33 mouse cellular contexts compared by ENCODE assay signal in the genomic region with DNA sequence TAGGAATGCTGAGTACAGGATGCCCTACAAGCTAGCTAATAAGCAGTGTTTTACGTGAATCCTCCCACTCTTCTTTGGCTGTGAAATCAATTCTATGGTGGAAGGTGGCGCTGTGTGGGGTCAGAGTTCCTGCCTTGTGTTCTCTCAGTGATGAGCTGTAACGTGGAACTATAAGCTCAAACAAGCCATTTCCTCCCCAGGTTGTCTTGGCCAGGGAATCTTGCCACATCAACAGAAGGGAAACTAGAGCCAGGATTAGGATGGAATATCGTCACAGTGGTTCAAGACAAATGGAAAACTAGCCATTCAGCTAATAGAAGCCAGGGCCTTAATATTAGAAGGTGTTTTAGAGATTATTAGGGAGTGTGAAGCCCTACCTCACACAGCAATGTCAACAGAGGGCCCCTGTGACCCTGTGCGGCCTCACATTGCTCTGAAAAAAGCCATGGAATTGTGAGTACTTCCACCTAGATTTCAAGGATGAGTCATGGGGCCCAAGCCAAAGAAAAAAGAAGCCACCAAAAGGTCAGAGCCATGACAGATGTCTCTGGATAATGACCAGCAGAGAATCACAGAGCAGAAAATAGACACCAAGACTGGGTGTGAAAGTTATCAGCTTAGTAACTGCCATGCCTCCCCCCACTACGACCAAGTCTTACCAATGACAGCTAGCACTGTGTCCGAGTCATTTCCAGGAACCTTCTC. TPM values are rescaled to one million over a fixed set of nuclear protein-coding genes. Genes with fewer than 3 reads are reported as not detected.
DNase-seq lines count a peak whose midpoint lies in the region; ATAC-seq and TF ChIP-seq lines count a peak whose summit lies in the region.
"Had no signal": no experiment of that assay in that cellular context is flagged by ENCODE, and none has a peak within 500 bp of the region (broad histone marks: within the 10 kb centered on the region; RNA-seq: fewer than 3 reads in every experiment).

No protein-coding gene starts in this region.

- WGBS in cerebellum, adult 2 months = 32% methylated on average over 7 of the region's 7 CpGs
- 77% methylated on average over 7 of the region's 7 CpGs for WGBS in hindbrain, embryonic 11.5 days

- H3K36me3 ChIP-seq in hindbrain, embryonic 11.5 days (ENCODE audit: control insufficient read depth, insufficient read depth, low read length) = no peaks in the 10 kb centered on the region
- H3K36me3 ChIP-seq: G1E; heart, embryonic 15.5 days; limb, embryonic 12.5 days; liver, embryonic 12.5 days; midbrain, embryonic 10.5 days; neural tube, embryonic 15.5 days; stomach, embryonic 15.5 days had no signal

- no peak overlapping the region for H3K4me3 ChIP-seq in cerebellum, adult 2 months (replicated peaks; ENCODE audit: insufficient read depth, low read depth, low read length)
- no peak overlapping the region for H3K4me3 ChIP-seq in hindbrain, embryonic 11.5 days (ENCODE audit: low read depth, low read length)
- H3K4me3 ChIP-seq: heart, embryonic 15.5 days; layer of hippocampus, adult 2 months; limb, embryonic 12.5 days; liver, embryonic 12.5 days; midbrain, embryonic 10.5 days; myocyte; neural tube, embryonic 15.5 days; stomach, embryonic 15.5 days had no signal

- TF ChIP-seq POLR2A in cerebellum, adult 2 months (IDR thresholded peaks at IDR 0.05; ENCODE audit: borderline replicate concordance, insufficient read depth, low read length) = no peak

- 0 out of 2 replicates have a peak overlapping the region, but pooled peaks have one; percentile 34 for H3K27ac ChIP-seq in cerebellum, adult 2 months (ENCODE audit: insufficient read depth, low read length)
- no peak overlapping the region for H3K27ac ChIP-seq in hindbrain, embryonic 11.5 days (ENCODE audit: low read depth, low read length)
- H3K27ac ChIP-seq: heart, embryonic 15.5 days; hindbrain, embryonic 14.5 days; kidney, postnatal 0 days; layer of hippocampus, adult 2 months; limb, embryonic 12.5 days; liver, embryonic 12.5 days; midbrain, embryonic 10.5 days; neural tube, embryonic 15.5 days; stomach, embryonic 15.5 days had no signal

- H3K27me3 ChIP-seq in cerebellum, adult 2 months (ENCODE audit: control insufficient read depth, insufficient read depth, low read length) = no peaks in the 10 kb centered on the region; the same call in 1 of the 2 replicates
- H3K27me3 ChIP-seq in hindbrain, embryonic 11.5 days (ENCODE audit: control insufficient read depth, insufficient read depth, low read length) = no peaks in the 10 kb centered on the region
- H3K27me3 ChIP-seq: CH12.LX; heart, embryonic 15.5 days; limb, embryonic 12.5 days; liver, embryonic 12.5 days; neural tube, embryonic 15.5 days; Patski; stomach, embryonic 15.5 days had no signal

- no peak overlapping the region for H3K9ac ChIP-seq in hindbrain, embryonic 11.5 days (ENCODE audit: low read depth, low read length)
- H3K9ac ChIP-seq: heart, embryonic 15.5 days; hindbrain, embryonic 14.5 days; limb, embryonic 12.5 days; liver, embryonic 12.5 days; neural tube, embryonic 15.5 days; stomach, embryonic 15.5 days had no signal

- no peak for TF ChIP-seq CTCF in cerebellum, adult 2 months (IDR thresholded peaks at IDR 0.05; ENCODE audit: borderline replicate concordance, insufficient read depth, low read depth, low read length)

- peak; percentile 18 for DNase-seq in gastrocnemius, adult 18-20 months (ENCODE audit: low spot score)
- DNase-seq in gastrocnemius, postnatal 10 days = no peak
- peak; percentile 53 for DNase-seq in adrenal gland, postnatal 14 days
- DNase-seq in cerebellum, adult 2 months = peak; percentile 41 to 77
- DNase-seq in cerebellum, postnatal 36 days = peak; percentile 11 to 51
- DNase-seq in frontal cortex, postnatal 25 days (ENCODE audit: low spot score in 2 of 2) = no peak
- no peak for DNase-seq in urinary bladder, adult 2 months (ENCODE audit: low spot score)
- no peak for DNase-seq in hindbrain, embryonic 11.5 days (ENCODE audit: low spot score)
- DNase-seq: B cell, adult 2 months; gastrocnemius, postnatal 25 days; heart, postnatal 36 days; kidney, adult 2 months; lung, adult 18-20 months; lung, postnatal 10 days; right cerebral cortex, adult 18-20 months; right cerebral cortex, postnatal 4 days; thymus, postnatal 25 days had no signal

- 0 out of 2 replicates have a peak, but pooled peaks cover 3% of the 10 kb centered on the region for H3K4me1 ChIP-seq in cerebellum, adult 2 months (ENCODE audit: control insufficient read depth, insufficient read depth, low read length)
- H3K4me1 ChIP-seq in hindbrain, embryonic 11.5 days (replicated peaks; ENCODE audit: control insufficient read depth, insufficient read depth, low read length) = no peaks in the 10 kb centered on the region
- H3K4me1 ChIP-seq: heart, embryonic 15.5 days; limb, embryonic 12.5 days; liver, embryonic 12.5 days; midbrain, embryonic 10.5 days; neural tube, embryonic 15.5 days; stomach, embryonic 15.5 days had no signal

- no peaks in the 10 kb centered on the region for H3K9me3 ChIP-seq in hindbrain, embryonic 11.5 days (ENCODE audit: control insufficient read depth, low read length)
- H3K9me3 ChIP-seq: G1E; heart, embryonic 15.5 days; limb, embryonic 12.5 days; liver, embryonic 12.5 days; midbrain, embryonic 10.5 days; neural tube, embryonic 15.5 days; stomach, embryonic 15.5 days had no signal

- no peak overlapping the region for H3K4me2 ChIP-seq in hindbrain, embryonic 11.5 days (replicated peaks; ENCODE audit: low read depth, low read length)
- H3K4me2 ChIP-seq: heart, embryonic 15.5 days; hindbrain, embryonic 14.5 days; limb, embryonic 12.5 days; liver, embryonic 12.5 days; neural tube, embryonic 15.5 days; stomach, embryonic 15.5 days had no signal

- ATAC-seq in hindbrain, embryonic 11.5 days (ENCODE audit: low FRiP score) = no peak
- ATAC-seq: forebrain, embryonic 14.5 days; inflammation-experienced regulatory T-cells, adult 6 months; liver, embryonic 12.5 days; midbrain, embryonic 16.5 days; Patski had no signal

RNA-seq across cellular contexts. Expression of a gene that starts 33.0 kb away (rescaled TPM):
- 10 to 100 TPM; 23.3 to 35.0 TPM for total RNA-seq in gastrocnemius, adult 18-20 months (2021)
- total RNA-seq in gastrocnemius, postnatal 10 days (2021) = 10 to 100 TPM; 70.2 to 87.0 TPM
- total RNA-seq in adrenal gland, postnatal 14 days (2021) = 99.5 and 102 TPM in 2 replicates
- polyA plus RNA-seq in cerebellum, adult 2 months (2012; rRNA removed) = 30.7 and 33.9 TPM in 2 replicates
- polyA plus RNA-seq in urinary bladder, adult 2 months (2012; rRNA removed) = 895 and 1,547 TPM in 2 replicates
- 140 and 171 TPM in 2 replicates for polyA plus RNA-seq in hindbrain, embryonic 11.5 days (2014; fragmentation: Nextera tagmentation; extraction: Ambion mirVana)
- polyA plus RNA-seq: G1E had no signal

Comparison
In these comparisons a context has a peak if more than half of its experiments do, and no peak if none do; other contexts are left out.
1. DNase-seq: peak in gastrocnemius, adult 18-20 months (single experiment), adrenal gland, postnatal 14 days (single experiment), cerebellum, adult 2 months (2 of 2) and cerebellum, postnatal 36 days (2 of 2); none in gastrocnemius, postnatal 10 days (single experiment), frontal cortex, postnatal 25 days (0 of 2), urinary bladder, adult 2 months (single experiment) and hindbrain, embryonic 11.5 days (single experiment).